Mouse (Mus musculus): ENCODE data around the gene Mrtfb.

Gene Mrtfb

DNA sequence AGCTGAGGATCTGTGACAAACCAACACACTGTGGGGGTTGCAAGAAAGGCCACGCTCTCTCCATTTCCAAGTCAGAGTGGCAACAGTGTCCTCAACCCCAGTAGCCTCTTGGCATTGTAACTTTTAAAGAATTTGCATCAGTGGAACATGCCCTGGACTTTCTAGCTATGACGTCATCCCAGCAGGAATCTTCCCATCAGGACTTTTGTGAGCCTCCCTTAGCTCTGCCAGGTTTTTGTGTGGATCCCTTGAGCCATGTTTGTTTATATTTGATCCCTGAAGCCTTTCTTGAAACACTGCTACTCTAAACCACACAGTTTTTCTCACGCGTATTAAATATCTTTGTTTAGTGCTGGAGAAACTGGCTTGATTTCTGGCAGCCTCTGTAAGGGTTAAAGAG, 97.6 kb downstream of the Mrtfb start:
- no peak for DNase-seq (ENCODE audit: low spot score)

DNA sequence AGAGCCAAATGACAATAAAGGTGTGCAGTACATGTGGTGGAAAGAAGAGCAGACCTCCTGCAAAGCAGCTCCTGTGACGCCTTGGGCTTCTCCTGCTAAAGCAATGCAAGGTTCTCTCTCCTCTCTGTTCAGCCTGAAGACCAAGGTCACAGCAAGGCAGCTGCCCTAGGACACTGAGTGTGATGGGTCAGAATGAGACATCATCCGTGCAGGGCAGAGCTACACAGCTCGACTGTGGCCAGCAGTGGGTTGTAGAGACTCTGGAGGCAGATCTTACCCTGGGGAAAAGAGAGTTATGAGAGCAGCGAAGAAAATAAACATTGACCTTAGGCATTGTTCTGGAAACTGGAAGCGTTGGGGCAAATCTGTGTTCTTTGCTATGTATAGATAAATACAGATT, 98.2 kb downstream of the Mrtfb start:
- DNase-seq (ENCODE audit: low spot score) = no peak

DNA sequence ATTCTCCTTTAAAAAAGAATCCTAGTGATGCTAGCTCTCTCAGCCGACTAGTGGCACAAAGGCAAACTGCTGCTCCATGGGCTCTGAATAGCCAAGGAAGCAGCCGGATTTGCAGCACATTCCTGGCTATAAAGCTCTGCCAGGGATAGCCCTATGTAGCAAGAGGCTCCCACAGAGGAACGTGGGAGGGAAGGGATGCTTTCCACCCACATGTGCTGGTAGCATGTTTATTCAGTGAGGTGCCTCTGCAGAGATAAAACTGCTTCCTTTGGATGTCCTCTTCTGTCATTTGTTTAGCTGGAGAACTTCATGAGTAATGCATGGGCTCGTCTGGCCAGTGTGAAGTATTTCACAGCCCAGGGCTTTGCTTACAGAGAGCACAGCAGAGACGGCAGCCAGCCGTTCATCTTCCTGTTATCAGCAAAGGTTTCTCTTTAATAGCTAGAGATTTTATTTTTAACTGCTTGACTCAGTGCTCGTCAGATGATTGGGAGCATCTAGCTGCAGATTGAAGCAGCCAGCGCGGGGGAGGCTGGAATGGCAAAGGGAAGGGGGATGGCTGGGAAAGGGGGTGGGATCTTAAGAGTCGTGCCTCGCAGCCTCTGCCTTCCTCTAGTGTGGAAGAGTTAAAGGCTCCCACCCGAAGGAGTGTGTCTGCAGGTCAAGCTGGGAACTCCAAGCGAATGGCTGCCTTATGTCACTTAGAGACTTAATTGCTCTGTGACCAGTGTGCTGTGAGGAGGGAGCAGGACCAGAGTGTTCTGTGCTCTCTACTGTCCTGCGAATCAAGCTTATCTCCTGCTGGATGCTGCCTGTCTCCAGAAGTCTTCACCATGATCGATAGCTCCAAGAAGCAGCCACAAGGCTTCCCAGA, 101.8 kb downstream of the Mrtfb start:
- no peak for DNase-seq (ENCODE audit: low spot score)

DNA sequence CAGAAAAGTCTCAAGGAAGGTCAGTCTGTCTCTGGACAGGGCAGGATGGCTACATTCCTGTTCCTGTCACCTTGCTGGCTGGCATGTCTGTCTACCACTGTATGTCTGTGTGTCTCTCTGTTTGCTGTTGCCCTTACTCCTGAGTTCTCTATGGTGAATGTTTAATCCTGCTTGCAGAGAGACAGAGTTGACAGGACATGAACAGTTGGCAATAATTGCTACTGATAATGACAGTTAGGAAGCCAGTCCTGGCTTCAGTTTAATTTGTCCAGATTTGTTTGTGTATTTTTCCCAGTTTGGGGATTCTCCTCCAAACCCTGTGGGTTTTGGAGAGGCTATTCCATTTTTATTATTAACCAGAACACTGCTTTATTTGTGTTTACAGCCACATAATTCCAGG, 102.5 kb downstream of the Mrtfb start:
- DNase-seq (ENCODE audit: low spot score) = no peak

DNA sequence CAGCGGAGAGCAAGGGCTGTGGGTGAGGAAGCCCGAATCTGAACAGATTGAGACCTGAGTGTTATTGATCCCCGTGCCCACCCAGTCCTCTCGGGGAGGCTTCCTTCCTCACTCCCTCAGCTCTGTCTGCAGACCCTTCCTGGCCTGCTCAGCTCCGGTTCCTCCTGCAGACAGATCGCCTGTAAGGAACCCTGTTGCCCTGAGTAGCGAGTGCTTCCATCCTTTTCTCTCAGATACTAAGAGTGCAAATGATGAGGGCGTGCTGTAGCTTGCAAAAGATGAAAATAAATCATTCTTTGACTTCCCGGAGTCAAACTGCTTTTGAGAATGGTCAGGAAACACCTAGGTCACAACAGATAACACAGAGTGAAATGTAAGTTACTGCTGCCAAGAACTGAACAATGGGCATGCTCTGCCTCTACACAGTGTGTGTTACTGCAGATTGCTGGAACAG, 103.2 kb downstream of the Mrtfb start:
- no peak for DNase-seq (ENCODE audit: low spot score)

DNA sequence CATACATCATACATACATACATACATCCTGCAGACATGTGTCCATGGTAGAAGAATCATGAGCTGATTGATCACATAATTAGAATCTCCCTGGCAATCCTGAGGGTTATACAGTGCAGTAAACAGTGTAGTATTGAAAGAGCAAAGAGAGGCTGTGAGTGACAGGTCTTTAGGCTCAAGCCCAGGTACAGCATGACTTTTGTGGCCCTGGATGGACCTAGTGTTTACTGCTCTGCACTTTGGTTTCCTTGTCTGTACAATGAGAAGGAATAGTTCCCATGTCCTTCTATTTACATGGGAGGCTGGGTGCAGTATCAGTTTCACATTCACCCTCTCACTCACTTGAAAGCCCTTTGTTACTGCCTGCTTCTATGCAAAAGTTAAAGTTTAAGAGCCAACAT, 103.9 kb downstream of the Mrtfb start:
- DNase-seq (ENCODE audit: low spot score) = no peak

DNA sequence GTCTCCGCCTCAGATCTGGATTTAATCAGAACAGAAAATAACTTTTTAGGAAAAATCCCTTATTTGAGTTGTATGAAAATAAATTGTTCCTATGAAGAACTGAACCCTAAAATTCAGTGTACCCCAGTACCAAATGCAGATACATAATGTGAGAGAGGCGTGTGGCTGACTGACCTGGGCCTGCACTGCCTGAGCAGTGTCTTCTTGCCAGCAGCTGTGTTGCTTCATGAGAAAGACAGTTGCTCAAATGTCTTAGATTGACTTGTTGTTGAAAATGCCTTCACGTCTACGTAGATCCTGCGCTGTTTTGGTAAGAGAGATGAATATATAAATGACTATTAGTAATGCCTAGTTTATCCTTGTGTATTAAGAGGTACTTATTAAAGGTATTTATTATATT, 104.6 kb downstream of the Mrtfb start:
- DNase-seq (ENCODE audit: low spot score) = no peak

DNA sequence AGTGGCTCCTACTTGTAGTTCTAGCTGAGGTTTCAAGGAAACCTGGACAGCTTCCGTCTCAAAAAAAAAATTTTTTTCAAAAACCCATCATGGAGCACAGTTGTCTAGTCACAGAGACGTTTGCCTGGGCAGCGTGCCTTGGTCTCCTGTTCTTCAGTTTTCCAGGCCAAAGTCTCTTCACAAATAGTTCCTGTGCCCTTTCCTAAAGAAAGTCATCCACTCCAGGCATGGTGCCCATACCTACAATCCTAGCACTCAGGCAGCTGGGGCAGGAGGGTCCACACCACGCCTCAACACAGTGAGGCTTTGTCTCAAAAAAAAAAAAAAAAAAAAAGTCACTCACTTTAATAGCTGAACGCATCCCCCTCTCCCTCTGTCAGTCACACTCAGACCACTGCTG, 106.9 kb downstream of the Mrtfb start:
- no peak for DNase-seq (ENCODE audit: low spot score)

DNA sequence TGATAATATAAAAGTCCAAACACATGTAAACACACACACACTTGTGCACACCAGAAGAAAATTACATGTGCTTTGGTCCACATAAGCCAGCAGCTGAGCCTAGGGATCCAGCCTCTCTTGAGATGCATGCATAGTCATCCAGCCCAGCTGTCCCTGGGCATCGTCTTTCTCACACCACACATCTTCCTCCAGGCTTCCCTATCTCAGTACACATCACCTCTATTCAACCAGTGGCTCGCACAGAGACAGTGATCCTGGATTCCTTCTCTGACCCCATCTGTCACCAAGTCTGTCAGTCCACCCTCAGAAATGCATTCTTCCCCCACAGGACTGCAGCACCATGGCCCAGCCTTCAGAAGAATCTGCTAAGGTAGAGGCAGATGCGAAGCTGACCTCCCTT, 107.9 kb downstream of the Mrtfb start:
- no peak for DNase-seq (ENCODE audit: low spot score)

DNA sequence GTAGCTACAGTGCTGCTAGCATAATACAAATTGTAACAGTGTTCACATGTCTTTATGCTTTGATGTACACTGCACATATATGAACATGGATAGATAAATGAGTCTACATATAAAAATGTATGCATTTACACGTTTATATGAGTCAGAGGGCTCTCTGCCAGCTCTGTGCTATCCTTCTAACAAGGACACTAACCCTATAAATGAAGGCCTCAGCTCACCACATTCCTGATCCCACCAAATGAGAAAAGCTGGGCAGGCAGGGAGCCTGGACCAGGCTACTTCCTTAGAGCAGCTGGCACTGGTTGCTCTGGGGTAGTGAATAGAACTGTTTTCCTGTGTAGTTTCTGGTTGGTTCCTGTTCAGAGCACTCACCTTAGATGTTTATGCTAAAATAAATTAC, 110.0 kb downstream of the Mrtfb start:
- no peak for DNase-seq (ENCODE audit: low spot score)

DNA sequence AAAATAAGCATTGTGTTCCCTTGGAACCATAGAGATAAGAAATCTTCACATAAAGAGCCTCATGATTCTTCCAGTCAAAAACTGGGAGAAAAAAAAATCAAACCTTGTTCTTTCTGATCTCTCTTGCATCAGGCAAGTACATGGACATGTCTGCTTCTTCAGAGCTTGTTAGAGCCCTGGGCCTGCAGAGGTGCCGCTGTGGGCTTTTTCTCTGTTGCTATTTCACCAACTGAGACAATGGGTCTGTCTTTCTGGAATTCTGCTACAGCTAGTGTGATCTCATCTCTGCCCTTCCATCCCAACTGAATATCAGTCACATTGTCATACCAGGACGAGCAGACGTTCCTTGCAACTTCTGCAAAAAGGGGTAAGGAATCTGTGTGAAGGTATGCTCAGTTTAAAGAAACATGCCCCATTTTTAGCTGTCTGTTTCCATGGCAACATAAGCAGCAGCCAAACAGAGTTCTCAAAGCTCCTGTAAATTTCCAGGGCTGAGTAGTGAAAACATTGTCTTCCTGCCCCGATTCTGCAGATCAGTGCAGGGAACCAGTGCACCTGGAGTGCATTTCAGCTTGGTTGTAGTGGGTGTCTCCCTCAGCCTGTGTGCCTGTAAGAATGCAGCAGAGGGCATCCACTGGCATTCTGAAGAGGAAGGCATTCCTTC, 110.7 kb downstream of the Mrtfb start:
- DNase-seq (ENCODE audit: low spot score) = no peak

DNA sequence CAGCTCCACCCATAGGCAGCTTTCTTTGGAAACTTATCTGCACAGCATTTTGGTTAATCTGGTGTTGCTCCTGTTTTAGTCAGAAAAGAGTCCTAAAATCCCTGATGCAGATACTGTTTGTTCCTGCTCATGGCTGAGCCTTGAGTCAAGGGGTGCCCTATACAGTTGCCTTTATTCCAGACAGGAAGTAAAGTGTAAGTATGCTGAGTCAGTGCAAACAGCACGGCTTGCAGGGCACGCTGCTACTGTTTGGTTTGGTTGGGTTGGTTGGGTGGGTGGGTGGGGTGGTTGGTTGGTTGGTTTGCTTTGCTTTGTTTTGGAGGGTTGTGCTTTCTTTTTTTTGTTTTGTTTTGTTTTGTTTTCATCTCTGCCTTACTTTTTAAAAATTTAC, 111.2 kb downstream of the Mrtfb start:
- no peak for DNase-seq (ENCODE audit: low spot score)

DNA sequence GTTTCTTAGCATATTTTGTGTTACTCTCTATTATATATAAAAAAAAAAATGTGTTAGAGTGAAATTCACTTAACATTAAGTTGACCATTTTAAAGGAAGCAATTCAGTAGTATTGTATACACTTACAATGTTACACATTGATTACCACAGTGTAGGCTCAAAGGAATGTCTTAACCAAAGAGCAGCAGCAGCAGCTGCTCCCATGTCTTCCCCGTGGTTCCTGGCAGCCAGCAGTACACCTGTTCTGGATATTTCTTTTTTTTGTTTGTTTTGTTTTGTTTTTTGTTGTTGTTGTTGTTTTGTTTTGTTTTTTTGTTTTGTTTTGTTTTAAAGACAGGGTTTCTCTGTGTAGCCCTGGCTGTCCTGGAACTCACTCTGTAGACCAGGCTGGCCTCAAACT, 112.4 kb downstream of the Mrtfb start:
- DNase-seq (ENCODE audit: low spot score) = no peak

DNA sequence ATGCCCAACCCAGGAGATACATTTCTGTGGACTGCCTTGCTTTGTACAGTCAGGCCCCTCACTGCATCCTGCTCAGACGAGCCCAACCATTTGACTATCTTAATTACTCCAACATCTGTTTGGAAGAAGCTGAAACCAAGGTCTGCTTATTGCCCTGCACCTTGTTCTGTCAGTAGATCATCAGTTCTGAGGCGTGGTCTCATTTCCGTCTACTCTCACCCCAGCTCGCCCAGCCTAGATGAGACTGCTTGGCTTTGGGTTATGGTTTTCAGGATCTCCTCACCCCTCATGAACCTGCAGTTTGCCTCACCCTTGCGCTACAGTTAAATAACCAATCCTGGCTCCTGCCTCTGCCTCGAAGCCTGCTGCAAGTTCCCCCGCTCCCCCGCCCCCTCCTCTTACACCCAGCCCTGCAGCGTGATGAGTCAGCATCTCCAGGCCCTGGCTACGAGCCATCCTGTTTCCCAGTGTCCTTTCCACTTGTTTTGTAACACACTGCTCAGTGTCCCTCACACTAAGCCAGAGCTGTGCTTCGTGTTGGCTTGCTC, 115.5 kb downstream of the Mrtfb start:
- DNase-seq (ENCODE audit: low spot score) = no peak

DNA sequence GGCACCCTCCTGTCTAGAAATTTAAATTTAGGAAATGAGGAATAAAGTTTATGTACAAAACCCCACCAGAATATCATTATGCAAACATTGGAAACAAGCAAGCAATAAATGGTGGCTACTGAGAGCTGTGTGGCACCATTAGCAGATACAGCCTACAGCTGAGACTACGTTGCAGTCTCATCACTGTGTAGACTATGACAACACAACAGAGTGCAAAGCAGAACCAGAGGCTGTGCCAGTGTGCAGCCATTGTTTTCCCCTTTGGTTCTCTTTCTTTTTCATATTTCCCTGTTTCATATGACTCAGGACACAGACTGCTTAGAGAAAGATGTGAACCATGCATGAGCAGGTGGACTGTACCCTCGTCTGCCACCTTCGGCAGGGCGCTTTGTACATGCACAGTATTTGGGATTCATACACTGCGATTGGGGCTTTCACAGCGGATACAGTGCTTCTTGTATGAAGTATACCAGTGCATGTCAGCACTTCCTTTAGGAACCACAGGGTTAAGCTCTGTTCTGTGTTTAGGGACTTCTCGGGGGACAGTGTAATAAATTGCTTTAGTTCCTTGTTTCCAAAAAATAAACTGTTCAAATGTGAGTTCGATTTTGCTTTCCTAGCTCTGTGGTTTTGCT, 116.7 kb downstream of the Mrtfb start:
- DNase-seq (ENCODE audit: low spot score) = no peak

DNA sequence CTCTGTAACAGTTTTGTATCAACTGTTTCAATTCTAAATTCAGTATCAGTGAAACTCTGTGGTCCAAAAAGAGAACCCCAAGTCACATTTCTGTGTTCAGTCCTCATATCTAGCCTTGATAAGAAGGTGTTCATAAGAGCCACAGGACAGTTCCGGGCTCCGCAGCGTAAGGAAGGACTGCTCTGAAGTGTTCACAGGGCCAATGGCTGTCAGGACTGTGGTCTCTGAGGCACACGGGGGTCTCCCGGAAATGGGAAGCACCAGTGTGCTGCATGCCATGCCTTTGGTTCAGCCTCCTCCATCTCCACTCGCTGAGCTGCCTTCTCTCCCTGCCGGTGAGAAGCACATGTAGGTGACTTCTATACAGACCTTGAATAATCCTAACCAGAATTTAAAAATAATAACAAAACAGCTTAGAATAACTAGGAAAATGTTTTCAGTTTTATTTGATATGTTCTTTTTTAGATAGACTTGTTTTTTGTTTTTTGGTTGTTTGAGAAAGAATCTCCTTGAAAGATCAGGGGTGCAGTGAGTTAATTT, 120.7 kb downstream of the Mrtfb start:
- DNase-seq (ENCODE audit: low spot score) = no peak

DNA sequence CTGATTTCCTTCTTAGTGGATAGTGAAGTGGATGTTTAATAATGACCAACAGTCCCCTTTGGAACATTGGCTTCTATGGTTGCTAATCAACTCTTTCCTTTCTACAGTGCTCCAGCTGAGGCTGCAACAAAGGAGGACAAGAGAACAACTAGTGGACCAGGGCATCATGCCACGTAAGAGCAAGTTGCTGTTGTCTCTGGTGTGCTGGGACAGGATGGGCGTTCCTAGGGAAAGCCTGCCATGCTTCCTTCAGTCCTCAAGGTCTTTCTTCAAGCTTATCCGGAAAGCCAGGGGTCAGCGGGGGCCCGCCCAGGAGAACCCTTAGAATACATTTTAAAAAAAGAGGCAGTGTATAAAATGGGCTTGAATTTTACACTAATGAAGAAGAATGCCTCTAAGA, 121.9 kb downstream of the Mrtfb start:
- DNase-seq (ENCODE audit: low spot score) = no peak

DNA sequence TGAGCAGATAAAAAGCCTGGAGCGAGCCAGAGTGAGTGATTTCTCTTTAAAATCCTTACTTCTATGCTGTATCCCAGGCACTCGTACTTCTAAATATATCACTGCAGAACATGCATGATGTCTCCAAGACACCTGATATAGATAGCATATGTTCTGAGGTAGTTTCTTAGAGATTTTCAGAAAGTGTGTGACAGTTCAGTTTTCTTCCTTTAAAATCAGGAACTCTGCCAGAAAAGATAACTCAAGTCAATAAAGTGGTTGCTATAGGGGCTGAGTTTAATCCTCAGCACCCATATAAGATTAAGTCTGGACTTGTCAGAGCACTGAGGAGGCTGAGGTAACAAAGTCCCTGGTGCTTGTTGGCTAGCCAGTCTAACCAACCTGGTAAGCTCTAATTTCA, 123.6 kb downstream of the Mrtfb start:
- DNase-seq (ENCODE audit: low spot score) = no peak

DNA sequence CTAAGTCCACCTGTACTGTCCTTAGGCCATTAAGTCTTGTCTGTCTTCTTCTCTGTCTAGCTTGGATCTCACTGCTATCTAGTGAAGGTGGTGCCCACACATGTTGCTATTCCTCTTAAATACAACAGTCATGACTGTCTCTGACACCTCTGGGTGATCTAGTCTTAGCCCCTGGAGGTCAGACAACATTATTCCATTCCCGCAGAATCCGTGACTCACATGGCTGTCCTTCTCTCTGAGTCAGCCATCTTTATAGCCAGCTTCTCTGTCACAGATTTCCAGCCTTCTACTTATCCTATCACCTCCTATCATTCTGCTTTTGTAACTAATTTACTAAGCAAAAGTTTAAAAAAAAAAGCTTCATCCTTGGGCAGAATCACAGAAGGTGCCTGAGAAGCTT, 125.5 kb downstream of the Mrtfb start:
- no peak for DNase-seq (ENCODE audit: low spot score)

DNA sequence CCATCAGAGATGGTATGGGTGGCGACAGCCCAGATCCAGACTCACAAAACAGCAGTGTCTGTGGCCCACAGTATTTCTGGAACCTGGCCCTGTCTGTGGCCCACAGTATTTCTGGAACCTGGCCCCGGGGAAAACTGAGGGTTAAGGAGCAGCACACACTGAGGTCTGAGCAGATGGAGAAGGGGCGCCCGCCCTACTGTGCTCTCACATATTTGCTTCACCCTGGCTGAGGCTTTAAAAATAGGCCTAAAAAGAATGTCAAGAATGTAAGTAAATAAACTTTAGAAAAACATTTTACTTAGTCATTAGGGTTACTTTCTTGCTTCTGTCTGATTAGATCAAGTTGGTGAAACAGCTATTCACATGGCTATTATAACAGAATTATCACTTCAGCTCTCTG, 131.0 kb downstream of the Mrtfb start:
- DNase-seq (ENCODE audit: low spot score) = no peak

DNA sequence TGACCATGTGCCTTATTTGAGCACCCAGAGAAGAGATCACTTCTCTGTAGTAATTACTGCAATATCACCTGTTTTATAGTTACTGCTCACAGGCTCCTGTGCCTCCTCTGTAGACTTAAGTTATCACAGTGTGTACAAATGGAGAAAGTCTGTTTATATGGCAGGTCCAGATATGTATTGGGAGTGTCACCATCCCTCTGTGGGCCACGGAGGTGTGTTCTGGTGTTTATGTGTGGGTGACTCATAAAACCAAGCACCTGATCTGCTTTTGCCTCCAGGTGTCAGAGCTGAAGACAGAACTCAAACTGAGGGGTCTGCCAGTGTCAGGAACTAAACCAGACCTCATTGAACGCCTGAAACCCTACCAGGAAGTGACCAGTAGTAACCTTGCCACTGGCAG, 144.1 kb downstream of the Mrtfb start:
- no peak for DNase-seq (ENCODE audit: low spot score)

DNA sequence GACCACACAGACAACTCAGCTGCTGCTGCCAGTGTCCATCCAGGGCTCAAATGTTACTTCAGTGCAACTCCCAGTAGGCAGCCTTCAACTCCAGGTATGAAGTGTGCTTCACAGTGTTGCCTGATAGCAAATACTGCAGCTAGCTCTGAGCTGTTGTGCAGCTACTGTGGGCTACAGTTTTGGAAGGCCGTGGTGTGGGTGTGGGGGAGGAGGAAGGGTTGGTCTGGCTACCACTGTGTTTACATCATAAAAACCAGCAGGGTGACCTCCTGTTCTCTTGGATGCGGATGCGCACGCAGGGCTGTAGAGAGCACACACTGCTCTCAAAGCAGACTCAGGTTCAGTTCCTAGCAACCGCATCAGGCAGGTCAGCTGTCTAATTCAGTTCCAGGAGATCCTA, 145.3 kb downstream of the Mrtfb start:
- no peak for DNase-seq (ENCODE audit: low spot score)

DNA sequence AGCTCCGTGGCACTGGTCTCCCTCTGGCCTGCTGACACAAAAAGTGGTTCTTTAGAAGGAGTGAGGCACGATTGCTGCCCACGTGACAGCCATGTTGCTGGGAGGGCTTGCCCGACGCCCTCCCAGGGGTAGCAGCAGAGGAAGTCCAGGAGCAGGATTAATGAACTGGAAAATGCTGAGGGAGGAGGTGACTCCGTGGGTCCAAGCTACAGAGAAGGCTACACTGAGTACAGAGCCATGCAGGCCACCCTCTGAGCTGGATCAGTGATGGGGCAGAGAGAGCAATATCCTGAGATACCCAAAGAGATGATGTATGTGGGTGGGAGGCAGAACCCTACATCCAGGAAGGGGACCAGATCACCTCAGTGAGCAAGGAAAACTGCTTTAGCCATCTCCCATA, 148.4 kb downstream of the Mrtfb start:
- no peak for DNase-seq (ENCODE audit: low spot score)
